Mouse (Mus musculus) forebrain, embryonic 11.5 days (tissue): ENCODE measurements at regions not wholly inside any gene's neighbourhood (a gene's known extent, or its start where the extent isn't known, plus 50 kb on each side); places are given as distances from the start of the nearest gene placed in this dataset.

Source experiments
- ATAC-seq: fragments of 200-750 bp; cut with Nextera tagmentation; replicated peaks from 2 replicates; pipeline ENCODE4 v1.8.0; 2017; ENCODE audit warnings: moderate TSS enrichment; ENCODE audit not compliant: low FRiP score
- DNase-seq: peaks from one replicate; pipeline ENCODE4 v3.0.0-alpha.2; 2017; ENCODE audit warnings: low spot score
- H3K27ac ChIP-seq: fragments of 300-500 bp; sonication (generic); 2 replicates; pipeline ENCODE4 v1.5.1; 2014; ENCODE audit warnings: low read depth, low read length
- H3K27me3 ChIP-seq: fragments of 300-500 bp; sonication (generic); 2 replicates; pipeline ENCODE4 v1.6.1; 2014; ENCODE audit warnings: mild to moderate bottlenecking, low read length, mixed read lengths; ENCODE audit not compliant: control insufficient read depth, insufficient read depth
- H3K36me3 ChIP-seq: fragments of 300-500 bp; sonication (generic); 2 replicates; pipeline ENCODE4 v1.6.1; 2014; ENCODE audit warnings: mild to moderate bottlenecking, low read length, moderate library complexity, mixed read lengths; ENCODE audit not compliant: control insufficient read depth, insufficient read depth
- H3K4me1 ChIP-seq: fragments of 300-500 bp; sonication (generic); replicated peaks from 2 replicates; pipeline ENCODE4 v1.6.1; 2014; ENCODE audit warnings: low read length, mixed read lengths; ENCODE audit not compliant: control insufficient read depth, insufficient read depth
- H3K4me2 ChIP-seq: fragments of 300-500 bp; sonication (generic); 2 replicates; pipeline ENCODE4 v1.6.1; 2014; ENCODE audit warnings: low read depth, mild to moderate bottlenecking, low read length, moderate library complexity, mixed read lengths; ENCODE audit not compliant: severe bottlenecking
- H3K4me3 ChIP-seq: fragments of 300-500 bp; sonication (generic); 2 replicates; pipeline ENCODE4 v1.5.1; 2014; ENCODE audit warnings: low read depth, low read length
- H3K9ac ChIP-seq: fragments of 300-500 bp; sonication (generic); 2 replicates; pipeline ENCODE4 v1.6.1; 2014; ENCODE audit warnings: low read length
- H3K9me3 ChIP-seq: fragments of 300-500 bp; sonication (generic); 2 replicates; pipeline ENCODE4 v1.6.1; 2016; ENCODE audit warnings: low read length, mixed read lengths; ENCODE audit not compliant: control insufficient read depth
- WGBS: fragments of 180-500 bp; shearing (Covaris S2); extraction: QIAGEN DNeasy Blood & Tissue Kit; methylation state at CpG from one replicate; pipeline ENCODE4 v1.1.7; 2014; 5-methylcytosine and 5-hydroxymethylcytosine counted together

DNA sequence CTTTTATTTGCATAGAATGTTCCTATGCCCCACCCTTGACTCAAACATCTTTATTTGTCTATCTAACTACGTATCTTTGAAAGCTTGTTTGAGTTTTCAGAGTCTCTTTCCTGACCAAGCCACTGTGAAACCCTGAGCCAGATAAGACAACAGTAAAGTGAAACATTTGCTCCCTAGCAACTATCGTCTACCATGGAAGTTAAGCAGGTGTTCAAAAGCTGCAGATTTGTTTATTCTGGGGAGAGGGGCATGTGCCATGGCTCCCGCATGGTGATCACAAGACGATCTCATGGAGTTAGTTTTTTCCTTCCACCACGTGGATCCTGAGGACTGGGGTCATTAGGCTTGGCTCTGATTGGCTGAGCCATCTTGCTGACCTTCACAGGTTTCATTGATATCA lies 55.5 kb downstream of the Gm9972 start:
- H3K4me2 ChIP-seq = no peak overlapping the region
- no peaks in the 10 kb centered on the region for H3K9me3 ChIP-seq
- H3K27ac ChIP-seq = no peak overlapping the region
- H3K27me3 ChIP-seq = no peaks in the 10 kb centered on the region
- H3K4me1 ChIP-seq = no peaks in the 10 kb centered on the region
- 82% methylated on average over 5 of the region's 5 CpGs for WGBS
- no peak overlapping the region for H3K4me3 ChIP-seq
- DNase-seq = no peak
- ATAC-seq = no peak
- no peaks in the 10 kb centered on the region for H3K36me3 ChIP-seq
- H3K9ac ChIP-seq = no peak overlapping the region

DNA sequence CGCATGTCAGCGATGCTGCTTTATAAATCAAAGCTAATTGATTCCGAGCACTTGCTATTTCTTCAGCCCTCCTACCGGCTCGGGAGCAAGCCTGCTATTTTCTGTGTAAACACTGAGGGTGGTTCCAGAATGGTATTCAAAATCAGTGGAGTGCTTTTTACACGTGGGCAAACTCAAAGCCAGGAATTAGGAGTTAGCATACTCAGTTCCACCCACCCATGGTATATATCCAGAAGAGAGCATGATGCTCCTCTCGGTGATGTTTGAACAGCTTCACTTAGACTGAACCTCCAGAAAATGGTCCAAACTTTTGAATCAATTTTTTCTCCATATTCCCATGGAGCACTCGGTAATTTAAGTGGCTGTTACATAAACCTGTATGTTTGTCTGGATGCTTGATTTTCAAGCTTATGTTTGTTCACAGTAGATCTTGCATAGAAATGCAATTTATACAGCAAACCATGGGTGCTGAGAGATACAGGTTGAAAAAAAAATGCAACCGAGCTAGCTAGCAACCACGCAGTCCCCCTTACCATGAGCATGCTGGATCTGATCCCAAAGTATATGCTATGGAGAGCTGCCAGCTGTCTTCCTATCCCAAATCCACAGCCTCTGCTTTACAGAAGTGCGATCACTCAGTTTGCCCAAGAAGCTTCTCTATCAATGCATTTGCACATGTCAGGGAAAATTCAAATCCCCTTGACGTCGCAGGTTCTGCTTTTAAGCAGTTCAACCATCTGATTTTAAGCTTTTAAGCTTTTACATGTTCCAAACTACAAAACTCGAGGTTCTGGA lies 56.8 kb downstream of the Gm9972 start:
- Histone ChIP-seq H3K27me3 (no peaks in the 10 kb centered on the region), H3K36me3 (no peaks in the 10 kb centered on the region), H3K9ac (no peak overlapping the region), H3K4me2 (no peak overlapping the region), H3K4me3 (no peak overlapping the region), H3K9me3 (no peaks in the 10 kb centered on the region), H3K27ac (no peak overlapping the region), H3K4me1 (no peaks in the 10 kb centered on the region)
- DNase-seq (no peak), ATAC-seq (no peak)
- 84% methylated on average over 14 of the region's 14 CpGs for WGBS

DNA sequence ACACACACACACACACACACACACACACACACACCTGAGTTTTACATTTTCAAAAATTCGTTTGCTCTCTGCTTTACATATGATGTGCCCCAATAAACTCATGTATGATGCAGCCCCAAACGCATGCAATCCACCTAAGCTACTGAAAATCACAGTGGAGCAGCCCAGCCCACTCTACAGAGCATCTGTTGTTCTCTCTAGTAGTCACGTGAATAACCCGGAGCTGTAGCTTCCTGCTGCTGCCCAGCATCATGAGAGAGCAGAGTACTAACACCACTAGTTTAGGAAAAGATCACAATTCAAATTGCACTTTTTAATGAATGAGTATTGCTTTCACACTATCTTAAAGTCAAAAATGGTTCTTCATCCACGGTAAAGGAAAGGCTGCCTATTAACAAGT lies 56.7 kb upstream of the Atp10b start:
- ATAC-seq (no peak), DNase-seq (no peak)
- no peak overlapping the region for H3K4me3 ChIP-seq
- H3K4me2 ChIP-seq = no peak overlapping the region
- no peak overlapping the region for H3K9ac ChIP-seq
- no peaks in the 10 kb centered on the region for H3K36me3 ChIP-seq
- H3K27ac ChIP-seq = no peak overlapping the region
- no peaks in the 10 kb centered on the region for H3K4me1 ChIP-seq
- 82% methylated on average over 5 of the region's 5 CpGs for WGBS
- no peaks in the 10 kb centered on the region for H3K27me3 ChIP-seq
- H3K9me3 ChIP-seq = no peaks in the 10 kb centered on the region

DNA sequence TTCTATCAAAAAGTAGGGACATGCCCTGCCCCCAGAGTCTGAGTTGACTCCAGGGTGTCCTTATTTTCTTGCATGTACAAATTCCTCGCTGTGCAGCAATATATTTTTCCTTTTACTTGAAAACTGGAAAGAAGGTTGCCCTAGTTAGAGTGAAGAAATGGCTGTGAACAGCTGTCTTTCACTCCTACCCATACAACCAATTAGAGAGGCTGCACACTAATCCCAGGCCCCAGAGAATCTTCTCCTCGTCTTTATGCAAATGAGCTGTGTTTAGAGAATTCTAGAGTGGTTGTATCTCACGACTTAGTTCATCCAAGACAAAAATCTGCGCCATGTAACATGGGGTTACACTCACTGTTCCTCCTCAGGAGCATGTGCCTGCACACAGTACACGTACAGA lies 53.7 kb upstream of the Atp10b start:
- ATAC-seq = no peak
- DNase-seq = no peak
- no peaks in the 10 kb centered on the region for H3K4me1 ChIP-seq

DNA sequence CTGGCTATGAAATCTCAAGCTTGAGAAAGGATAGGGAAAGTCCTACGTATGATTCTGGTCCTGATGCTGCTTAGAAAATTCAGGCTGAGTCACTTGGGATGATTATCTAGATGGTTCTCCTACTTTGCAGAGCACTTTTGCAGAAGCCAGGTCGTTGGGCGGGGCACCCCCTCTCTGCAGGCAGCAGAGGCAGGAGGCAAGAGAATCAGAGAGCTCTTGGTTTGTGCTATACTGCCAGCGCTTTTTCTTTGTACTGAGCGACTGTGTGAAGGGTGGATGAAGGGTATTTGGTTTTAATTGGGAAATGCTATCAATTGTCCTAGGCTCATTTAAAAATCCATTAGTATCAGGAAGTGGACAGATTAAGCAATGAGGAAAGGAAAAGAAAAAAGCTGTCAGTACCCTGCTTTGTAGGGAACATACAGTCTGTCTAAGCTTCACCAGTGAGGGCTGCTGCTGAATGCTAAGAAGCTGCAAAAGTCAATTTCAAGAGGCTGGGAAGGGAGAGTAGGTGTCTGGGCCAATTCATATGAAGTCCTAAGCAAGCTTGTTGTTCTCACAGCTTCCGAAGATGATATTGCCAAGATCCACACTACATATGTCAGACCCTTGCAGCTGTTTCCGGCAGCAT lies 50.8 kb upstream of the Atp10b start:
- DNase-seq (no peak), ATAC-seq (0 out of 2 replicates have a peak, but pooled peaks have one; percentile 47)
- Histone ChIP-seq H3K27ac (no peak overlapping the region), H3K4me3 (no peak overlapping the region), H3K4me2 (no peak overlapping the region), H3K27me3 (no peaks in the 10 kb centered on the region), H3K9me3 (no peaks in the 10 kb centered on the region), H3K36me3 (no peaks in the 10 kb centered on the region), H3K9ac (no peak overlapping the region), H3K4me1 (no peaks in the 10 kb centered on the region)
- WGBS = 66% methylated on average over 7 of the region's 7 CpGs

More for the DNA sequence above, 53.7 kb upstream of the Atp10b start:
- Histone ChIP-seq H3K9me3 (no peaks in the 10 kb centered on the region), H3K9ac (no peak overlapping the region), H3K4me2 (no peak overlapping the region), H3K4me3 (no peak overlapping the region), H3K36me3 (no peaks in the 10 kb centered on the region), H3K27me3 (no peaks in the 10 kb centered on the region), H3K27ac (no peak overlapping the region)
- 68% methylated on average over 5 of the region's 5 CpGs for WGBS
